Mouse (Mus musculus): ENCODE measurements around the gene AL607142.1.

Gene AL607142.1

DNA sequence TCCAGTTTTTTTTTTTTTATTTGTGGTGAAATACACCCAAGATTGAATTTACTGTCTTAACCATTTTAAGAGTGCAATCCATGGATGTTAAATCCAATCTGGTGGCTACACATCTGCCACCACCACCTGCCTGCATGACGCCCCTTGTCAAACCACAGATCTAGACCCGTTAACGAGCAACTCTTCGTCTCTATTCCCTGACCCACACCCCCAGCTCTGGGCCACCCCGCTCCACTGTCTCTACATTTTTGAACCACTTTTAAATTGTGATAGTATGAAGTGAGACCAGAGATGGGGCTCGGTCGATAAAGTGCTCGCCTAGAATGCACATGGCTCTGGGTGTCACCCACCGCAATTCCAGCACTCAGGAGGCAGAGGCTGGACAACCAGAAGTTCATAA lies 8.3 kb upstream of the AL607142.1 start:
- DNase-seq (ENCODE audit: low read depth in 2 of 2, low spot score in 2 of 2) = no peak

DNA sequence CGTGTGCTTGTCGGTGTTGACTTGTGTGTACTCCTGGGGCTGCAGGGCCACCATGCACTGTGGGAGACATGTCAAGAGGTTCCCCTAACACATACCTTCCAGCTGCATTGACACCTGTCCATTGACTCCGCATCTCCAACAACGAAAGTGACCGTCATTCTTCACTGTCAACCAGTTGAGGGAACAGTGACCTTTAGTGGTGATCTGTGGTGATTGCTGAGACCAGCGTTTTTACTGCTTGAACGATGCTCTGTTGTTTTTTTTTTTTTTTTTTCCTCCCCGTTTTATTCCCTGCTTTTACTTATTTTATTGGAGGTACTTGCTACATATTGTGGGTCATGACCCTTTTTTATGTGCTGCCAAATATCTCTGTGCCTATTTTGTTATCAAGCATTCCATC lies 7.3 kb upstream of the AL607142.1 start:
- DNase-seq (ENCODE audit: low read depth in 2 of 2, low spot score in 2 of 2) = no peak

DNA sequence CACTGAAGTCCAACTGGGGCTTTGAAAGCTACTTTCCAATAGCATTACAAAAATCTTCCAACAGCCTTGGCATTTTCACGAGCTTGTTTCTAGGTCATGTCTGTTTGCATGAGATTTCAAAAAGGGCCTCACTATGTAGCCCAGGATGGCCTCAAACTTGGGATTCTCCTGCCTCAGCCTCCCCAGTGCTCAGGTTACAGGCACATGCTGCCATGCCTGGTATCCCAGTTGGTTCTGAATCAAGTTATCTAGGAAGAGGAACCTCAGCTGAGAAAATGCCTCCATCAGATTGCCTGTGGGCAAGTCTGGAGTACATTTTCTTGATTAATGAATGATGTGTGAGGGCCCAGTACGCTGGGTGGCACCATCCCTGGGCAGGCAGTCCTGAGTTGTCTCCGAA lies 6.6 kb upstream of the AL607142.1 start:
- no peak for DNase-seq (ENCODE audit: low read depth in 2 of 2, low spot score in 2 of 2)

DNA sequence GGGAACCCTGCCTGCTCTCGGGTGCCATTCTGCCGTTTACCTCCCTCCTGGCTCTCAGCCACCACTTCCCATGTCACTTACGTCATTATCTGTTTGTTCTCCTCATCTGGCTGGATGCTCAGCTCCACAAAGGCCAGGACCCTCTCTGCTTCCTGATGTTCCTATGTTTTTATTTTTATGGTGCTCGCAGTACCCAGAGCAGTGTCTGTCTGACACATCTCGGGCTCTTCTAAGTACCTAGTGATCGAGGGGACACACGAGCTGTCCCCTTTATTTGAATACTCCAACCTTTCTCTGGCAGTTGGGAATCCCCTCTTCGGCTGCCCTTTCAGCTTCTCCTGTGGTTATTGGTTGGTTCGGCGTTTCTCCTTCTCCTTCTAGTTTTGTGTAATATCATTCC lies 6.0 kb upstream of the AL607142.1 start:
- DNase-seq (ENCODE audit: low read depth in 2 of 2, low spot score in 2 of 2) = no peak

DNA sequence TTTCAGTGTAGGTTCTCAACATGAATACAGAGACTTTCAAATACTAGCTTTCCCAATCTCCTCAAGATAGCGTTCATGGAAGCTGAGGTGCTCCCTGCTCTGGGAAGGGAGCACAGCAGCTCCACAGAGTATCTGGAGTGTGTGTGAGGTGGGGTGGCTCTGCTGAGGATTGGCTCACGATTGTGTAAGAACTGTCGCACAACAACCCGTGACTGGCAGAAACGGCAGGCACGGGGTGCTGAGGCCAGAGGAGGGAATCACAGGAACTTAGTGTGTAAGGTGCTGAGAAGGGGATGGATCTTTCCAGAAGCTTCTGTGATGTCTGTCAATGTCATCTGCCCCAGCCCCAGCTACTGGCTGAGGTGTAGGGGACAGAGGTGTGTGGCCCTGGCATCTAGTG lies 3.1 kb upstream of the AL607142.1 start:
- no peak for DNase-seq (ENCODE audit: low read depth in 2 of 2, low spot score in 2 of 2)

DNA sequence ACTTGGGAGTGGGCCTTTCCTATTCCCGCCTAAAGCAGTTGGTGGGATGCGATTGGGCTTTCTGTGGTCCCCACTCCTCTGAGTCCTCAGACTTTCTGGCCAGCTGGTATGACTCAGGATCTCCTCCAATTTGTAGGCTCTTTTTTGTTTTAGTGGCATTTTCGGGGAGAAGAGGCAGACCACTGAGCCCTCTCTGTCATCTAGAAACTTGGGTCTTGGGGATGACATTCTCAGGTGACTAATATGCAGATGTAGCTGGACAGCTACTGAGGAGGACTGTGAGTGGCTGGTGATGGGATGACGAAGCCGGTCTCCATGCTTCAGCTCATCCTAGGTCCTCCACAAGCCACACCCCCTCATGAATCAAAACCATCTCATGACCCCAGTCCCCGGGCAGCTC lies 2.6 kb upstream of the AL607142.1 start:
- DNase-seq (ENCODE audit: low read depth in 2 of 2, low spot score in 2 of 2) = no peak

DNA sequence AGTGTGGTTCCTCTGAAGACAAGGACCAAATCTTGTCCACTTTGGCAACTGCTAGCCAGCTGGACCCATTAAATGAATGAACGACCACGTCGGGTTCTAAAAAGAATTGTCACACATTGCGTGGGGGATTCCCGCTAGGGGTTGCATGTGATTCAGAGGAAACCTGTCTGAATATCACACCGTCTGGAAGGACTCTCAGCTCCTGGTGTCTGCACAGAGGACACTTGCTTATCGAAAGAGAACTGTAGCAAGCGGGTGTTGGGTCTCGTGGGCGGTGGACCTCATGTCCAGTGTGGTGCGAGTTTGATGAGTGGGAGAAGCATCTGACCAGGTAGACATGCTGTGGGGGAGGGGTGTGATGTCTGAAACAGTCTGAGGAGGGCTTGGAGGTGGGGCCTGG lies 2.0 kb upstream of the AL607142.1 start:
- no peak for DNase-seq (ENCODE audit: low read depth in 2 of 2, low spot score in 2 of 2)

DNA sequence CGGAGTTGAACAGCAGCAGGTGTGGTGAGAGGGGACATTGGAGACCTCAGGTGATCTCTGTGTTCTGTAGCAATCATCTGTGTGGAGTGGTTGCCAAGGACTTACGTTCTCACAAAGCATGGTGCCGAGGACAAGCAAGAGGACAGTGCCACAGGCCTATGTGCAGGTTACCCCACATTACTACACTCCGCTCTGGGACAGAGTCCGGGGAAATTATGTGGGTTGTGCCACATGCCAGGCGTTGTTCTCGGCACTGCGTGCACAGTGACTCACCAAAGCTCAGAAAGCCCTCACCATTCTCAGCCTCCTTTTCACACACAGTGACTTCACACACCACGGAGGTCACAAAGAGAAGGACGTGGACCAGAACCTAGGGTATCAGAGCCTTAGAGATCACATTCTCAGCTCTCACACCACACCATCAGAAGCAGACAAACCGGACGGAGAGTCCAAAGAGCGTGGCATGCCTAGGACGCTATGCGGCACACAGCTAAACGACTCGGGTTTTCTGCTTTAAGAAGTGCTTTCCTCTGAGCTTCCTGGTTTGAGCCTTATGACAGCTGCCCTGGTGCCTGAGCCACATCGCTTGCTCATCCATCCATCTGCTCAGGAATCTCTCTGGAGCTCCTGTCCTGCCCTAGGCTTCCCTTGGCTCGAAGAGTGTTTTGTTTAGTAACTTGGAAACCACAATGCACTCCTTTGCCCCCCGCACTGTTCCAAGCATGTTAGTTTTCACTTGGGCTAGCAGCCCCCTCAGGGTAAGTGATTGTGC lies 1.3 kb upstream of the AL607142.1 start:
- no peak for DNase-seq (ENCODE audit: low read depth in 2 of 2, low spot score in 2 of 2)

DNA sequence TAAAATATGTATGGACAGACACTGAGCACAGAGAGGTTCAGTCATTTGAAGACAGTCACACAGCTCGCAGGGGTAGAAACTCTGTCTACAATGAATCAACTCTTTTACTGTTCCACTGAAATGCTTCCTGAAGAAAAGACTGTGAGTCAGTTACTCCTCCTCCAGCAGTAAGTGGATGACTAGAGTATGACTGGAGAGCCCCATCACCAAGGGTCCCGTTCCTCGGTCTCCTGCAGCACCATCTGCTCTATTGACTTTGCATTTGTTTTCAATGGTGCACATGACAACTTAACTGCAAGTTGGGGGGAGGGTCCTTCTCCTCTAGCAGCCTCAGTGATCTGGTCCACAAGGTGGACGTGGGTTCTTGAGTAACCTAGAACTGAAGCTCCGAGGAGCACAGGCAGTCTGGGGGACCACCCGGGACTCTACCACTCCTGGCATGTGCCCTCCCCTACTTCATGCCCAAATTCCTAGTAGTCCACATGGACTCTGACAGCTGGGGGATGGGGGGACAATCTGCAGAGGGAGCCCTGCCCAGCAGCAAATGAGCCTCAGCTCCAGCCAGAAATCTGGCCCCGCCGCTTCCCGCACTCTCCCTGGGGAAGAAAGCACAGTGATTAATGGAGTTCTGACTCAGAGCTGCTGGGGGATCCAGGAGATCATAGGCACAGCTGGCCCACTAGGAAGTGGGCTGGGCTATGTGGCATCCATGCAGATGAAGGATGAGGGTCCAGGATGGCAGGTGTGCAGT lies 2.2 kb downstream of the AL607142.1 start:
- no peak for DNase-seq (ENCODE audit: low read depth in 2 of 2, low spot score in 2 of 2)

DNA sequence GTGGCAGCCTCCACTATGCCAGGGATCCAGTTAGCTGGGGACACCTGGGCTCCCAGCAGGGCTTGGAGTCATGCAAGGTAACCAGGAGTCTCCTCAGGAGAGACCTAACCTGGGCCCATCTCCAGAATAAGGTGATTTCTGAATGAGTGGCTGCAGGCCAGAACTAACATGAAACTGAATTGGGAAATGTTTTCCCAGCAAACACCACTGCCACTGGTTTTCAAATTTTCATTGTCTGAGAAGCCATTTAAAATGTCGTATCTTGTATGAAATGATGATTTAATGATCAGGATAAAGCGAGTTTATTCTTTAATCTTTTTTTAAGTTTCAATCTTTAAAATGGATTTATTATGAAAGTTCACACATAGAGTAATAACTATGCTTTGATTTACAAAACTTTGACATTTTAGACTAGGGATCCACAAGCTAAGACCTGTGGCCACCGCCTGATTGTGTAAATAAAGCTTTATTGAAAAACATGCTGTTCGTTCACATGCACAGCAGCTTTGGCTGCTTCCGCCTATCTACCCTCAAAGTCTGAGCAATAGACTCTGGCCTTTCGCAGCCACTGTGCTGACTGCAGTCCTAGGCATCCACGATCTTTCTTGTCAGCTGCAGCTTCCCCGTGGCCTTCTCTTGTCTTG lies 2.9 kb downstream of the AL607142.1 start:
- DNase-seq (ENCODE audit: low read depth in 2 of 2, low spot score in 2 of 2) = no peak

DNA sequence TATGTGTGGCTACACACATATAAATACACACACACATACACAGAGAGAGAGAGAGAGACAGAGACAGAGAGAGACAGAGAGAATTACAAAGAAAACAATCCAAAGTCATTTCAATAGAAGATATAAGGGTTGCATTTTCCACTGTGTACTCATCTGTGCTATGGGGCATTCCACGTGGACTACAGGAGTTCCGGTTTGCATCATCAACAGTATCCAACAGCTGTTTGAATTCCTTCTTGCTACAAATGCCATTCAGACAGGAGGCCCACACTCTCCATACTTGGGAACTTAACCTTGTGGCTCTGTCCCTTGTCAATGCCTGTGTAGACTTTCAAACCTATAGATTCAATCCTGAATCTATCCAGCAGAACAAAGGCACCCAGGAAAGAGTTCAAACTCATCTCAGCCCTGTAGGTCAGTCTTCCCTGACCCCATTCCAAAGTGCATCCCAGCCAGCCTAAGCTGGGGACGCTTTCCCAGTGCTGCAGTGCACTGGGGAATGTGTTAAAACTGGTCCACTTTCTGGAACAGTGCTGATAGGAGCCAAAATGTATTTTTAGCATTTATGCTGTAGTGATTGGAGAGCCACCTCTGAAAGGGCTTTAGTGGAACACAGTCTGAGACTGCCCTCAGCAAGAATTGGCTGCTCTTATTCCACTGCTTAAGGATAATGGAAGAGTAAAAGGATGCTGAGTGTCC lies 4.2 kb downstream of the AL607142.1 start:
- no peak for DNase-seq (ENCODE audit: low read depth in 2 of 2, low spot score in 2 of 2)

DNA sequence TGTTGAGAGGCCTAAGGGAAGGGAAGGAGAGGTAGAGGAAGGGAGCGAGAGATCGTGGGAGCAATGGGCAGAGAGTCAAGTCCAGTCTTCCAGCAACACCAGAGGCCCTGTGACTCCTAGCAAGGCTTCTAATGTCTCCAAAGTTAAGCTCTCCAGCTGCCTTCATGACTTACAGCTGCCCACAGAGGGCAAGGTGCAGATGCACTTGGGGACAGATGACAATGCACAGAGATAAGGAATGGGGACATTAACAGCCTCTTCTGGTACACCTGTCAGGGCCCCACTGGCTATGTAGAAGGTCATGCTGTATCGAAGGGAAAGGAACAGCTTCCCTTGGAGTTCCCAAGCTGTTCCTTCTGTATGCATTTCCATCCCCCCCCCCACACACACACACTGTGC lies 4.8 kb downstream of the AL607142.1 start:
- no peak for DNase-seq (ENCODE audit: low read depth in 2 of 2, low spot score in 2 of 2)

DNA sequence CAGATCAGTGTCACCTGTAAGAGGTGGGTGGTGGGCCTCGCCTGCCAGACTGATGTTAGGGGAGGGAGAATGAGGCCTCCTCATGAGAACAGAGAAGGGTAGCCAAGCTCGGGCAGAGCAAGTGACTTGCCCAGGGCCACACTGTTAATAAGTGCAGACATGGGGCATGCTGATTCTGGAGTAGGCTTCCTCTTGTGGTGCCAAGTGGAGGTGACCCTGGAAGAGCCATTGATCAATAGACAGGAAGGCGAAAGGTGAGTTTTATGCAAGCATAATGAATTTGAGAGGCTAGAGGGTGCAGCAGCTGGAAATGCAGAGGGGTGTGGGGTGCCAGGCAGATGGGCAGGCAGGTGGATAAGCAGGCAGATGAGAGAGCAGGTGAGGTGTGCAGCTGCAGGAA lies 6.6 kb downstream of the AL607142.1 start:
- no peak for DNase-seq (ENCODE audit: low read depth in 2 of 2, low spot score in 2 of 2)

DNA sequence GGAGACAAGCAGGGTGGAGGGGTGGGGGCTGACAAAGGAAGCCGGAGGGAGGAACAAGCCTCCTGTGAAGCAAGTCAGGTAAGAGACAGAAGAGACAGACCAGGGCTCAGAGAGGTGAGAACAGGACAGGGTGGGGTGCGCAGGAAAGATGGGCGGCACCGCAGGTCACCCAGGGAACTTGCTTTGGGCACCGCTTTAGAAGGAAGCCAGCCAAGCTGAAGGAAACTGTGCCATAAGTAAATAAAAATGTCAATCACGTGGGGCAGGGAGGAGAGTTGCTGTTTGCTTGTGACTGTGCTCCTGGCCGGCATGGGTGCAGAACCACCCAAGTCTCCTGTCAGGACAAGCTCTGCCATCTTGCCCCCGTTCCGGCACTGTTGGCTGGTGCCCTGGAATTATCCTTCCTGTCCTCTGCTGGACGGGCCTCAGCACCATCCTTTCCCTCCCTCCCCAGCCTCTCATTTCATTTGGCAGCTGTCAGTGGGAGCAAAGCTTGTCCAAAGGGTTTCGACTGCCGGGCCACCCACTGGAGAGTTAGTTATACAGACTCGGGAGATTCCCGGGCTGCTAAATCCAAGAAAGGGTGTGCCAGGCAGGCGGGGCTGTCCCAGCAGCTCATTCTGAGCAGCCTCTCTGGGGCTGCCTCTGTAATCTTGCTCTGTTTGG lies 7.2 kb downstream of the AL607142.1 start:
- no peak for DNase-seq (ENCODE audit: low read depth in 2 of 2, low spot score in 2 of 2)

DNA sequence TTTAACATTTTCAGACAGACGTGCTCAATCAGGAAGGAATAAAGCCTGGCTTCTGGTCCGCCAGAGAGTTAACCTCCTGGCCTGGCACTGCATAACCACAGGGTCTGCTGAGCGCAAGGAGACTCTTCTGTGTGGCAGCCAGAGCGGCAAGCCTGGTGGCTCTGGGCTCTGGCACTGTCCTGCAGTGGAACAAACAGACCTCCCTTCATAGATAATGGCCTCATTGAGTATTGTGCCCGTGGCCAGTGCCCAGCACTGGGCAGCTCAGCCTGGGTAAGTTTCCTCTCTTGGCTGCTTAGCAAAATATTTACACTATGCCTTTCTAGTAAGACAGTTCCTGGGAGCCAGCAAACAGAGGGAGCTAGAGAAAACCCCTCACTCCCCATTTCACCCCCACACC lies 9.3 kb downstream of the AL607142.1 start:
- no peak for DNase-seq (ENCODE audit: low read depth in 2 of 2, low spot score in 2 of 2)

DNA sequence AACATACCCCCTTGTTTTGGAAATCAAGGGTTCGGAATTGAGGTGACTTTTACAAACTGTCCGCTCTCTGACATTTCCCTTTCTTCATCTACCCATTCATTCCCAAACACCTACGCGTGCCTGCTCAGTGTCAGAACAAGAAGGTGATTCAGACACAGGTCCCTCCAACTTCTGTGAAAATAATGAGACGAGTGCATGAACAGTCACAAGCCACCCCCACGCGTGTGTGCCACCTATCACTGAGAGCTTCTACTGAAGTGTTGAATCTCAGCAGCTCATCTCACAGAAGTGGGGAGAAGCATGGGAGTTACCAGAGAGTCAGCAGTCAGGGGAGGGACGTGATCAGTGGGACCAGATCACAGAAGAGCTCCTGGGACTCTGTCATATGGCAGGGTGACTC lies 12.5 kb downstream of the AL607142.1 start:
- DNase-seq (ENCODE audit: low read depth in 2 of 2, low spot score in 2 of 2) = no peak

DNA sequence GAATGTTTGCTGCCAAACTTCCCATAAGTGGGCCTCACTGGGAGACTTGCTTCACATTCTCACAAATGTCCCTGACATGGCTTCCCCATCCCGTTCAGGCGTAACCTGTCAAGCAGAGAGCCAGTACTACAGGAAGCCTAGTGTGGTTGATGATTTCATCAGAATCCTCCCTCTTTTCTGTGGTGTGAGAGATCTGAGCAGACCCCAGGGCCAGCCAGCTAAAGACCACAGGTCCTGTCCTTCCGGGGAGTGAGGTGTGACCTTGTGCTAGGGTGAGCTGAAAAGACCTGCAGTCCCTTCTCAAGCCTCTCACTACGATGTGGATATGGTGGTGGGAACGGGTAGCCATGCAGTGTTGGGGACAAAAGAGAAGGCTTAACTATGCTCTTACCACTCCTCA lies 17.7 kb downstream of the AL607142.1 start:
- no peak for DNase-seq (ENCODE audit: low read depth in 2 of 2, low spot score in 2 of 2)

DNA sequence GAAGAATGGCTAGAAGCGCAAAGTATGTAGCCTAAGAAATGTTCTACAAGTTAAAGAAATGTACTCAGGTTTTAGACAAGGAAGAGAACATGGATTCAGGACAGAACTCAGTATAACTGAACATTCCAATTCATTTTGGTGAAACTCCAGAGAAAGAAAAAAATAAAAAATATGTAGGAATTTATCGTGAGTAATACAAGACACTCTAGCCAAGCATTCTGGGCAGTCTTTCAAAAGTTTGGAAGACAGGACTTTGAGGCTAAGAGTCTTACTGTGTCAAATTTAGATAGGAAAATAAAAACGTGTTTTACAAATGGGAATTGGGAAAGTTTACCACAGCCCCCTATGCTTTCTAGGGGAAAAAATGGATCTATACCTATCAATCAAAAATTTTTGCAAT lies 18.9 kb downstream of the AL607142.1 start:
- DNase-seq (ENCODE audit: low read depth in 2 of 2, low spot score in 2 of 2) = no peak

DNA sequence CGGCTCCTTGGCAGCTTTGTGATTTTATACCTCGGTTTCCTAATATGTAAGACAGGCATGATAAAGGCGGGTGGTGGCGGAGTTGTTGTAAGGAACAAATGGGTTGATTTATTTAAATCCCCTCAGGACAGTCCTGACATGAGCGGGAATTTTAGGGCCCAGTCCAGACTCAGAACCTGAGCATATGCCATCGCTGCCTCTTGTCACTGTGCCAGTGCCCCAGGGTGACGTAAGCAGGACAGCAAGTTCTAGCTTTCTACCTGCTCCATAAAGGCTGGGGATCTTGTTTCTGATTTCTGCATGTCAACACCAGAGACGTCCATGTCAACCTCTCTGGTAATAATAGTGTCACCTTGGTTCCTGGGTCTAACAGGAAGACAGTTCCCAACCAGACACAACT lies 24.7 kb downstream of the AL607142.1 start:
- no peak for DNase-seq (ENCODE audit: low read depth in 2 of 2, low spot score in 2 of 2)

DNA sequence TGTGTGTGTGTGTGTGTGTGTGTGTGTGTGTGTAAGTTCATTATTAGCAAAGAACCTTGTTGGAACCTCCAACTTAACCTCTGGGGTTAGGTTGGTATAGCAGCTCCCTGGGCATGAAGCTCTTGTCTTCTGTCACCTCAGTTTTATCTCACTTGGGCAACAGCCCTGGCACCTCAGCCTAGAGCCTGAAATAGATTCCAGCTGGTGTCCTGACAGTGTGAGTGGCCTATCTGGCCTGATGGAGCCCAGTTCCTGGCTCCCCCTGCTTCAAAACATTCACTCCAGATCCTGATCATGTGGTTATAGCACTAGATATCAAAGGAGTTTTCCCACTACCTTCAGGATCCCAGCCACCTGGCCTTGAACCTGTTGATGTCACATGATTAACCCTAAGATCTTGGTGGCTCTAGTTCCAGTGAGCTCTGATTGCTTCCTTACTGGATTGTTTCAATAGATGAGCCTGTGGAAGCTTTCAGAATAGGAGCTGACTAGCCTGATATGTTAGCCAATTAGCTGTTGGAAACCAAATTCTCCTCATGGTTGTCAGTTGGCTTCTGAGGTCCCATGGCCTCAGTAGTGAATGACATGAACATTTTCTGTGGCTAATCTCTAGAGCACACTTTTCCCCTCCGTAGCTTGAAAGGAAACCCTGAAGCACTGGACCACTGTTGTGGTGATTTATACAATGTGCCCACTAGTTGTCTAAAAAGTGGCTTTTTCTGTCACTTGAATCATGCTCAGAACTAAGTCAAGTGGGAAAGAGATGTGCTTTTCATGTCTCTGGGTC lies 27.4 kb downstream of the AL607142.1 start:
- DNase-seq (ENCODE audit: low read depth in 2 of 2, low spot score in 2 of 2) = no peak

Data from CD8-positive naive resting alpha-beta T cell, adult 2 months (primary cell).